Comparison of ENCODE assay signal across 10 mouse cellular contexts in genomic region chr7:139156341-139157058, GRCm38 (mm10). TPM values are rescaled to one million over a fixed set of nuclear protein-coding genes. Genes with fewer than 3 reads are reported as not detected.
A peak's percentile ranks its signal among the peaks of the same experiment; 100 is the strongest.
DNase-seq lines count a peak whose midpoint lies in the region; ATAC-seq lines count a peak whose summit lies in the region.
"Had no signal": no experiment of that assay in that cellular context is flagged by ENCODE, and none has a peak within 500 bp of the region (broad histone marks: within the 10 kb centered on the region; RNA-seq: fewer than 3 reads in every experiment).

No protein-coding gene starts in this region.

- 0 out of 2 replicates have a peak, but pooled peaks cover under 1% of the 10 kb centered on the region for H3K4me1 ChIP-seq in liver, embryonic 12.5 days
- H3K4me1 ChIP-seq in hindbrain, embryonic 11.5 days (replicated peaks; ENCODE audit: control insufficient read depth, insufficient read depth, low read length): no peaks in the 10 kb centered on the region; the same call in 1 of the 2 replicates

- no peak overlapping the region for H3K27ac ChIP-seq in liver, embryonic 12.5 days
- no peak overlapping the region for H3K27ac ChIP-seq in hindbrain, embryonic 11.5 days (ENCODE audit: low read depth, low read length)

- 56% methylated on average over 10 of the region's 10 CpGs for WGBS in liver, embryonic 12.5 days (ENCODE audit: insufficient replicate concordance)
- 53% methylated on average over 10 of the region's 10 CpGs for WGBS in hindbrain, embryonic 11.5 days

- no peak for DNase-seq in liver
- DNase-seq in kidney, postnatal 10 days: peak; percentile 45
- peak; percentile 64 to 74 for DNase-seq in natural killer cell, adult 2 months (ENCODE audit: low spot score in 2 of 2)
- DNase-seq in hindbrain, embryonic 11.5 days (ENCODE audit: low spot score): no peak
- no peak for DNase-seq in right cerebral cortex, adult 2 months (ENCODE audit: low spot score in 2 of 2)
- DNase-seq in cerebellum, postnatal 14 days: no peak
- DNase-seq: midbrain, embryonic 14.5 days had no signal

- H3K9me3 ChIP-seq in liver, embryonic 12.5 days (replicated peaks): no peaks in the 10 kb centered on the region
- no peaks in the 10 kb centered on the region for H3K9me3 ChIP-seq in hindbrain, embryonic 11.5 days (ENCODE audit: control insufficient read depth, low read length)

- peaks cover 11% of the 10 kb centered on the region; the same call in 1 of the 2 replicates for H3K27me3 ChIP-seq in liver, embryonic 12.5 days (replicated peaks)
- no peaks in the 10 kb centered on the region for H3K27me3 ChIP-seq in hindbrain, embryonic 11.5 days (ENCODE audit: control insufficient read depth, insufficient read depth, low read length)

- no peak overlapping the region for H3K4me2 ChIP-seq in liver, embryonic 12.5 days
- H3K4me2 ChIP-seq in hindbrain, embryonic 11.5 days (replicated peaks; ENCODE audit: low read depth, low read length): no peak overlapping the region

- H3K4me3 ChIP-seq in liver, embryonic 12.5 days: no peak overlapping the region
- H3K4me3 ChIP-seq in hindbrain, embryonic 11.5 days (ENCODE audit: low read depth, low read length): no peak overlapping the region

- ATAC-seq in liver, embryonic 12.5 days: 0 out of 2 replicates have a peak, but pooled peaks have one; percentile 49
- ATAC-seq in common myeloid progenitor, adult 5-6 weeks (replicated peaks; ENCODE audit: low read depth, poor library complexity, severe bottlenecking): peak; percentile 75
- ATAC-seq in hindbrain, embryonic 11.5 days (ENCODE audit: low FRiP score): no peak
- ATAC-seq: forebrain, embryonic 16.5 days had no signal

- H3K36me3 ChIP-seq in liver, embryonic 12.5 days: no peaks in the 10 kb centered on the region
- no peaks in the 10 kb centered on the region for H3K36me3 ChIP-seq in hindbrain, embryonic 11.5 days (ENCODE audit: control insufficient read depth, insufficient read depth, low read length)

- no peak overlapping the region for H3K9ac ChIP-seq in liver, embryonic 12.5 days
- H3K9ac ChIP-seq in hindbrain, embryonic 11.5 days (ENCODE audit: low read depth, low read length): no peak overlapping the region

RNA-seq across cellular contexts. Expression of gene Lrrc27, which starts 56.3 kb away (rescaled TPM):
- polyA plus RNA-seq in liver, embryonic 12.5 days (2016; fragmentation: Nextera tagmentation; extraction: Ambion mirVana): 0.52 and 0.80 TPM in 2 replicates
- 1.3 and 3.0 TPM in 2 replicates for total RNA-seq in common myeloid progenitor, adult 5-6 weeks (2017)
- 6.5 and 9.4 TPM in 2 replicates for polyA plus RNA-seq in hindbrain, embryonic 11.5 days (2014; fragmentation: Nextera tagmentation; extraction: Ambion mirVana)

RNA-seq across cellular contexts. Expression of gene Stk32c, which starts 56.6 kb away (rescaled TPM):
- not detected in 2 replicates for polyA plus RNA-seq in liver, embryonic 12.5 days (2016; fragmentation: Nextera tagmentation; extraction: Ambion mirVana)
- total RNA-seq in common myeloid progenitor, adult 5-6 weeks (2017): 0.92 TPM in 1 of 2 replicates, not detected in the other
- polyA plus RNA-seq in hindbrain, embryonic 11.5 days (2014; fragmentation: Nextera tagmentation; extraction: Ambion mirVana): 0.52 and 0.54 TPM in 2 replicates

Comparison
In these comparisons a context has a peak if more than half of its experiments do, and no peak if none do; other contexts are left out.
1. DNase-seq: peak in kidney, postnatal 10 days (single experiment) and natural killer cell, adult 2 months (2 of 2); none in liver (single experiment), hindbrain, embryonic 11.5 days (single experiment), right cerebral cortex, adult 2 months (0 of 2) and cerebellum, postnatal 14 days (0 of 2).